Mouse (Mus musculus): ENCODE measurements at regions not wholly inside any gene's neighbourhood (a gene's known extent, or its start where the extent isn't known, plus 50 kb on each side); places are given as distances from the start of the nearest gene placed in this dataset.

DNA sequence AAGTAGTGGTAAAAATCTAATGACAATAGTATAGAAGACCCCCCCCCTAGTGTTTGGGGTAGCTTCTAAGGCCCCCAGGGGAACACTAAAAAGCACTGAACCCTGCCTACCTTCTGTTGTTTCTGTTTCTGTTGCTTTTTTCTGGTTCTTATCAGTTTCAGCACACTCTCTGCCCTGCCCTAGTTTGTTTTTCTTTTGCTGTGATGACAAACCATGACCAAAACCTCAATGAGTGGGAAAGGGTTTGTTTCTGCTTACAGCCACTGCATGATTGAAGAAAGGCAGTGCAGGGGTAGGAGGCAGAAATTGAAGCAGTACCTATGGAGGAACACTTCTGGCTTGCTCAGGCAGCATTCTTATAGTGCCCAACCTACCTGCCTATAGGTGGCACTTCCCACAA lies 181.1 kb upstream of the P2ry1 start:
- TF ChIP-seq CTCF (IDR thresholded peaks at IDR 0.05; ENCODE audit: extremely low read depth, insufficient read depth, insufficient read length, insufficient replicate concordance) (no peak), POLR2A (IDR thresholded peaks at IDR 0.05; ENCODE audit: low read depth, low read length) (no peak)
- Histone ChIP-seq H3K36me3 (ENCODE audit: control insufficient read depth, insufficient read depth, low read length) (no peaks in the 10 kb centered on the region), H3K27ac (ENCODE audit: insufficient read depth, low read length) (no peak overlapping the region), H3K27me3 (ENCODE audit: control insufficient read depth, insufficient read depth, low read length) (no peaks in the 10 kb centered on the region), H3K4me3 (ENCODE audit: extremely low read depth, insufficient read depth, insufficient read length) (no peak overlapping the region), H3K4me1 (ENCODE audit: control insufficient read depth, insufficient read depth, insufficient read length) (no peaks in the 10 kb centered on the region)
- no peak for DNase-seq (ENCODE audit: low read depth in 1 of 2, low spot score in 2 of 2)

- WGBS = 76% methylated on average over 4 of the region's 4 CpGs
- no peak for DNase-seq (ENCODE audit: low read depth in 1 of 2, low spot score in 2 of 2)
- Histone ChIP-seq H3K27ac (ENCODE audit: insufficient read depth, low read length) (no peak overlapping the region), H3K27me3 (ENCODE audit: control insufficient read depth, insufficient read depth, low read length) (no peaks in the 10 kb centered on the region), H3K4me1 (ENCODE audit: control insufficient read depth, insufficient read depth, insufficient read length) (no peaks in the 10 kb centered on the region), H3K36me3 (ENCODE audit: control insufficient read depth, insufficient read depth, low read length) (no peaks in the 10 kb centered on the region), H3K4me3 (ENCODE audit: extremely low read depth, insufficient read depth, insufficient read length) (no peak overlapping the region)
- TF ChIP-seq POLR2A (IDR thresholded peaks at IDR 0.05; ENCODE audit: low read depth, low read length) (no peak), CTCF (IDR thresholded peaks at IDR 0.05; ENCODE audit: extremely low read depth, insufficient read depth, insufficient read length, insufficient replicate concordance) (no peak)
Measured at GRCm38 (mm10) chr3:60826759-60827158, 175.8 kb upstream of the P2ry1 start.

- 89% methylated on average over 4 of the region's 4 CpGs for WGBS
- Histone ChIP-seq H3K27me3 (ENCODE audit: control insufficient read depth, insufficient read depth, low read length) (no peaks in the 10 kb centered on the region), H3K4me3 (ENCODE audit: extremely low read depth, insufficient read depth, insufficient read length) (no peak overlapping the region), H3K4me1 (ENCODE audit: control insufficient read depth, insufficient read depth, insufficient read length) (no peaks in the 10 kb centered on the region), H3K27ac (ENCODE audit: insufficient read depth, low read length) (no peak overlapping the region), H3K36me3 (ENCODE audit: control insufficient read depth, insufficient read depth, low read length) (no peaks in the 10 kb centered on the region)
- no peak for DNase-seq (ENCODE audit: low read depth in 1 of 2, low spot score in 2 of 2)
- TF ChIP-seq CTCF (IDR thresholded peaks at IDR 0.05; ENCODE audit: extremely low read depth, insufficient read depth, insufficient read length, insufficient replicate concordance) (no peak), POLR2A (IDR thresholded peaks at IDR 0.05; ENCODE audit: low read depth, low read length) (no peak)
Measured at GRCm38 (mm10) chr3:60832385-60832784, 170.2 kb upstream of the P2ry1 start.

- TF ChIP-seq CTCF (IDR thresholded peaks at IDR 0.05; ENCODE audit: extremely low read depth, insufficient read depth, insufficient read length, insufficient replicate concordance) = no peak
- TF ChIP-seq POLR2A (IDR thresholded peaks at IDR 0.05; ENCODE audit: low read depth, low read length) = no peak
- 92% methylated on average over 1 of the region's 1 CpGs for WGBS
- Histone ChIP-seq H3K4me1 (ENCODE audit: control insufficient read depth, insufficient read depth, insufficient read length) (no peaks in the 10 kb centered on the region), H3K4me3 (ENCODE audit: extremely low read depth, insufficient read depth, insufficient read length) (no peak overlapping the region), H3K27me3 (ENCODE audit: control insufficient read depth, insufficient read depth, low read length) (no peaks in the 10 kb centered on the region), H3K27ac (ENCODE audit: insufficient read depth, low read length) (no peak overlapping the region), H3K36me3 (ENCODE audit: control insufficient read depth, insufficient read depth, low read length) (no peaks in the 10 kb centered on the region)
- DNase-seq (ENCODE audit: low read depth in 1 of 2, low spot score in 2 of 2) = no peak
Measured at GRCm38 (mm10) chr3:60841895-60842294, 160.7 kb upstream of the P2ry1 start.

GRCm38 (mm10) chr3:60845293-60845692 lies 157.3 kb upstream of the P2ry1 start:
- Histone ChIP-seq H3K4me1 (ENCODE audit: control insufficient read depth, insufficient read depth, insufficient read length) (no peaks in the 10 kb centered on the region), H3K27me3 (ENCODE audit: control insufficient read depth, insufficient read depth, low read length) (no peaks in the 10 kb centered on the region), H3K4me3 (ENCODE audit: extremely low read depth, insufficient read depth, insufficient read length) (no peak overlapping the region), H3K36me3 (ENCODE audit: control insufficient read depth, insufficient read depth, low read length) (no peaks in the 10 kb centered on the region), H3K27ac (ENCODE audit: insufficient read depth, low read length) (no peak overlapping the region)
- no peak for DNase-seq (ENCODE audit: low read depth in 1 of 2, low spot score in 2 of 2)
- WGBS = 88% methylated on average over 2 of the region's 2 CpGs
- no peak for TF ChIP-seq POLR2A (IDR thresholded peaks at IDR 0.05; ENCODE audit: low read depth, low read length)
- TF ChIP-seq CTCF (IDR thresholded peaks at IDR 0.05; ENCODE audit: extremely low read depth, insufficient read depth, insufficient read length, insufficient replicate concordance) = no peak

DNA sequence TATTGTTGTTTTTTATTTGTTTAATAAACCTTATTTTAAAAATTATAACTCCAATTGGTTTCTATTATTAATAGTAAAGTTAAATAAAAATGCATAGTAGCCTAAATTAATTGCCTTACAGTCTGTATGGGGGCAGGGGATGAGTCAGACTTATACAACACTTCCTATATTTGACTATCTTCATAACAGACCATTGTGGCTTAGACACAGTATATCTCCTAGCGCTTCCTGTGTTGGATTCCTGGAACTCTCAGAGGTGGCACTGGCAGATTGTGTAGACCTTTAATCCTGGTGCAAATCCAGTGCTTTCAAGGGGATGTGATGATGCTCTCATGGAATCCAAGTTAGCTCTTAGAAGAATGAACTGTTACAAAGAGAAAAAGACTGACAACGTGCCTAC lies 154.2 kb upstream of the P2ry1 start:
- Histone ChIP-seq H3K4me3 (ENCODE audit: extremely low read depth, insufficient read depth, insufficient read length) (no peak overlapping the region), H3K27me3 (ENCODE audit: control insufficient read depth, insufficient read depth, low read length) (no peaks in the 10 kb centered on the region), H3K4me1 (ENCODE audit: control insufficient read depth, insufficient read depth, insufficient read length) (no peaks in the 10 kb centered on the region)

DNA sequence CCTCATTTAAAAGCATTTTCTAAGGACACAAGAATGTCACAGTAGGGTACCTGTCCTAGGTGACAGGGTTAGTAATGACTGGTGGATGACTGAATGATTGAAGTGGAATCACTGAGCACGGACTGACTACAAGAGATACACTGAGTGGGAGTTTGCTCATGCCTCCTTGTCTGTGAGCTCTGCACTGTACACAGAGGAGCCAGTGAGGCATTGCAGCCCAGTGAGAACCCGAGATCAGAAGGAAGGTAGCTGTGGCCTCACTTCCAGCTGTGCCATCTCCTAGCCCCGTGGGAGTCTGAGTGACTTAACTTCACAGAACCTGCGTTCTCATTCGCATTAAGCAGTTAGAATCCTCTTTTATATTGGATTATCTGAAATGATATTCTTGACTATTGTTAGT lies 148.8 kb upstream of the P2ry1 start:
- H3K27me3 ChIP-seq (ENCODE audit: control insufficient read depth, insufficient read depth, low read length) = no peaks in the 10 kb centered on the region
- no peak for DNase-seq (ENCODE audit: low read depth in 1 of 2, low spot score in 2 of 2)
- TF ChIP-seq CTCF (IDR thresholded peaks at IDR 0.05; ENCODE audit: extremely low read depth, insufficient read depth, insufficient read length, insufficient replicate concordance) (no peak), POLR2A (IDR thresholded peaks at IDR 0.05; ENCODE audit: low read depth, low read length) (no peak)
- no peaks in the 10 kb centered on the region for H3K36me3 ChIP-seq (ENCODE audit: control insufficient read depth, insufficient read depth, low read length)
- H3K27ac ChIP-seq (ENCODE audit: insufficient read depth, low read length) = no peak overlapping the region
- 72% methylated on average over 5 of the region's 5 CpGs for WGBS
- no peak overlapping the region for H3K4me3 ChIP-seq (ENCODE audit: extremely low read depth, insufficient read depth, insufficient read length)
- H3K4me1 ChIP-seq (ENCODE audit: control insufficient read depth, insufficient read depth, insufficient read length) = no peaks in the 10 kb centered on the region

More for the DNA sequence above, 154.2 kb upstream of the P2ry1 start:
- TF ChIP-seq POLR2A (IDR thresholded peaks at IDR 0.05; ENCODE audit: low read depth, low read length) (no peak), CTCF (IDR thresholded peaks at IDR 0.05; ENCODE audit: extremely low read depth, insufficient read depth, insufficient read length, insufficient replicate concordance) (no peak)
- no peaks in the 10 kb centered on the region for H3K36me3 ChIP-seq (ENCODE audit: control insufficient read depth, insufficient read depth, low read length)
- H3K27ac ChIP-seq (ENCODE audit: insufficient read depth, low read length) = no peak overlapping the region
- WGBS = 84% methylated on average over 2 of the region's 2 CpGs
- DNase-seq (ENCODE audit: low read depth in 1 of 2, low spot score in 2 of 2) = no peak
